In the genomic region with DNA sequence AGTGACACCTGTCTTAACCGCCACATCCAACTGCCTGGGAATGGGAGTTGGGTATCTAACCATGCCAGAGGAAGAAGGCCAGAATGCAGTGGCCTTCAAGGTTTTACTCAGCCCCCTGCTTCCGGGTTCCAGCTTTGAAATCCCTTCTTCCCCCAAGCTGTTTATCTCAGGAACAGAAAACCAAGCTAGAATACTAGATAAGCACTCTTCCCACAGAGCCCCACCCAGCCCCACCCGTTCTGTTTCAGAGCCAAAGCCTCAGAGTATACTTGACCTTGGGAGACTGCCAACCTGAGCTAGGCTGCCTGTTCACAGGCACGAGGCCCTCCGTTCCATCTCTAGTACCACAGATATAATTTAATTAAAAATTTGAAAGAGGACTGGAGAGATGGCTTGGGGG, we compare ENCODE assay signal across 17 mouse cellular contexts. TPM values are rescaled to one million over a fixed set of nuclear protein-coding genes. Genes with fewer than 3 reads are reported as not detected.
A peak's percentile ranks its signal among the peaks of the same experiment; 100 is the strongest.
DNase-seq lines count a peak whose midpoint lies in the region; ATAC-seq lines count a peak whose summit lies in the region.
"Had no signal": no experiment of that assay in that cellular context is flagged by ENCODE, and none has a peak within 500 bp of the region (broad histone marks: within the 10 kb centered on the region; RNA-seq: fewer than 3 reads in every experiment).

No protein-coding gene starts in this region.

- WGBS in liver, embryonic 16.5 days (ENCODE audit: insufficient replicate concordance), result 31% methylated on average over 5 of the region's 5 CpGs
- 42% methylated on average over 5 of the region's 5 CpGs for WGBS in stomach, embryonic 16.5 days

- no peak overlapping the region for H3K9ac ChIP-seq in liver, embryonic 16.5 days (ENCODE audit: low read depth, low read length)
- no peak overlapping the region for H3K9ac ChIP-seq in stomach, embryonic 16.5 days (ENCODE audit: low read length)
- H3K9ac ChIP-seq: forebrain, postnatal 0 days had no signal

- no peaks in the 10 kb centered on the region; the same call in 1 of the 2 replicates for H3K27me3 ChIP-seq in liver, embryonic 16.5 days (ENCODE audit: control insufficient read depth, insufficient read depth, low read depth, low read length)
- no peaks in the 10 kb centered on the region for H3K27me3 ChIP-seq in stomach, embryonic 16.5 days (ENCODE audit: control insufficient read depth, insufficient read depth, low read length)

- peak; percentile 85 for ATAC-seq in common myeloid progenitor, adult 5-6 weeks (replicated peaks; ENCODE audit: low read depth, poor library complexity, severe bottlenecking)
- peak; percentile 89 for ATAC-seq in liver, embryonic 16.5 days (ENCODE audit: low read depth)
- peak; percentile 47; the same call in 1 of the 2 replicates for ATAC-seq in stomach, embryonic 16.5 days (ENCODE audit: insufficient read depth, low FRiP score)
- no peak for ATAC-seq in activated CD4-positive, CD25-positive, alpha-beta regulatory T cell, adult 4 months
- no peak for ATAC-seq in cerebellum, adult (ENCODE audit: insufficient number of reproducible peaks, low FRiP score, low TSS enrichment)
- ATAC-seq: forebrain, postnatal 0 days had no signal

- H3K4me3 ChIP-seq in liver, embryonic 16.5 days (ENCODE audit: low read depth, low read length), result no peak overlapping the region
- no peak overlapping the region for H3K4me3 ChIP-seq in stomach, embryonic 16.5 days (replicated peaks; ENCODE audit: low read length)
- H3K4me3 ChIP-seq: limb, embryonic 10.5 days had no signal

- H3K36me3 ChIP-seq in liver, embryonic 16.5 days (ENCODE audit: control insufficient read depth, insufficient read depth), result no peaks in the 10 kb centered on the region
- H3K36me3 ChIP-seq in stomach, embryonic 16.5 days (ENCODE audit: control insufficient read depth, insufficient read depth, low read length), result no peaks in the 10 kb centered on the region
- H3K36me3 ChIP-seq: limb, embryonic 10.5 days had no signal

- peaks cover 16% of the 10 kb centered on the region for H3K4me1 ChIP-seq in liver, embryonic 16.5 days (ENCODE audit: control insufficient read depth, low read depth, low read length)
- H3K4me1 ChIP-seq in stomach, embryonic 16.5 days (ENCODE audit: control insufficient read depth, insufficient read depth, low read length), result no peaks in the 10 kb centered on the region
- H3K4me1 ChIP-seq: limb, embryonic 10.5 days had no signal

- H3K4me2 ChIP-seq in liver, embryonic 16.5 days (ENCODE audit: low read depth, low read length), result peak overlapping the region; percentile 38
- no peak overlapping the region for H3K4me2 ChIP-seq in stomach, embryonic 16.5 days (ENCODE audit: low read depth, low read length)

- no peak overlapping the region for H3K27ac ChIP-seq in liver, embryonic 16.5 days (ENCODE audit: low read length)
- no peak overlapping the region for H3K27ac ChIP-seq in stomach, embryonic 16.5 days (ENCODE audit: low read length)
- H3K27ac ChIP-seq: kidney, postnatal 0 days; limb, embryonic 10.5 days had no signal

- H3K9me3 ChIP-seq in liver, embryonic 16.5 days (replicated peaks; ENCODE audit: control insufficient read depth, low read length), result no peaks in the 10 kb centered on the region
- H3K9me3 ChIP-seq in stomach, embryonic 16.5 days (replicated peaks; ENCODE audit: control insufficient read depth, low read length), result no peaks in the 10 kb centered on the region
- H3K9me3 ChIP-seq: limb, embryonic 10.5 days had no signal

- peak; percentile 37 for DNase-seq in ovary, adult 18-20 months (ENCODE audit: low spot score)
- no peak for DNase-seq in ovary, postnatal 14 days (ENCODE audit: low spot score)
- no peak for DNase-seq in right cerebral cortex, postnatal 4 days
- DNase-seq: forebrain, postnatal 0 days; heart, adult 11 months; right cerebral cortex, postnatal 25 days had no signal

RNA-seq across cellular contexts. Expression of a gene that starts 27.3 kb away (rescaled TPM):
- total RNA-seq in common myeloid progenitor, adult 5-6 weeks (2017), result 0.68 and 1.9 TPM in 2 replicates
- 46.7 and 53.7 TPM in 2 replicates for polyA plus RNA-seq in liver, embryonic 16.5 days (2015; fragmentation: Nextera tagmentation; extraction: Ambion mirVana)
- 15.4 and 16.9 TPM in 2 replicates for polyA plus RNA-seq in stomach, embryonic 16.5 days (2015; fragmentation: Nextera tagmentation; extraction: Ambion mirVana)
- under 1 TPM in 1 of 2 experiments, not detected in 1; 0.51 TPM for polyA plus RNA-seq in activated CD4-positive, CD25-positive, alpha-beta regulatory T cell, adult 4 months (2017; shearing (Covaris generic))
- total RNA-seq: neutrophil, adult 5-6 weeks had no signal

RNA-seq across cellular contexts. Expression of a gene that starts 41.5 kb away (rescaled TPM):
- not detected in 2 replicates for total RNA-seq in common myeloid progenitor, adult 5-6 weeks (2017)
- polyA plus RNA-seq in liver, embryonic 16.5 days (2015; fragmentation: Nextera tagmentation; extraction: Ambion mirVana), result 0.05 TPM in 1 of 2 replicates, not detected in the other
- 0.08 TPM in 1 of 2 replicates, not detected in the other for polyA plus RNA-seq in stomach, embryonic 16.5 days (2015; fragmentation: Nextera tagmentation; extraction: Ambion mirVana)
- not detected for polyA plus RNA-seq in activated CD4-positive, CD25-positive, alpha-beta regulatory T cell, adult 4 months (2017; shearing (Covaris generic))
- total RNA-seq: forebrain, postnatal 0 days; heart, postnatal 14 days; layer of hippocampus, postnatal 14 days; neutrophil, adult 5-6 weeks had no signal
- polyA plus RNA-seq: embryonic facial prominence, embryonic 14.5 days; forebrain, postnatal 0 days; kidney, postnatal 0 days had no signal

Comparison
In these comparisons a context has a peak if more than half of its experiments do, and no peak if none do; other contexts are left out.
1. ATAC-seq: peak in common myeloid progenitor, adult 5-6 weeks (single experiment), liver, embryonic 16.5 days (single experiment) and stomach, embryonic 16.5 days (single experiment); none in activated CD4-positive, CD25-positive, alpha-beta regulatory T cell, adult 4 months (single experiment) and cerebellum, adult (single experiment).
2. RNA of a gene that starts 27.3 kb away (polyA plus RNA-seq): 46.7 to 53.7 TPM in liver, embryonic 16.5 days and 15.4 to 16.9 TPM in stomach, embryonic 16.5 days; 0.51 TPM in activated CD4-positive, CD25-positive, alpha-beta regulatory T cell, adult 4 months; every median in the first group is over 10 times any median in the second.